Mouse (Mus musculus) erythroblast, adult 5-6 weeks (primary cell): ENCODE measurements around the gene Phf11d. TPM values are rescaled to one million over a fixed set of nuclear protein-coding genes. Genes with fewer than 3 reads are reported as not detected.
"Not testable (repeated sequence)": the region's sequence is repeated elsewhere in the genome, so short reads cannot be mapped to it uniquely, and the experiment has no call there.

ENCODE experiments used
- ATAC-seq: replicated peaks from 2 replicates; pipeline ENCODE4 v1.8.0; 2016; ENCODE audit warnings: moderate number of reproducible peaks, mild to moderate bottlenecking, moderate TSS enrichment, inconsistent platforms; ENCODE audit not compliant: poor library complexity, low FRiP score, severe bottlenecking
- total RNA-seq, 2 experiments: library from RNA; stranded (forward) in 1 of 2; stranded (reverse) in 1 of 2; fragments of 150-400 nt in 1 of 2; fragments of 200-764, 138-1000 nt in 1 of 2; gene quantifications; 2 replicates each; pipeline versions ENCODE4 v1.2.3 to v1.2.4; 2015 to 2017; ENCODE audit warnings: low replicate concordance in 2 of 2

The Phf11d gene
- total RNA-seq (2015; ENCODE audit: low replicate concordance) (0.84 and 4.2 TPM in 2 replicates), total RNA-seq (2017; ENCODE audit: low replicate concordance) (0.42 and 0.85 TPM in 2 replicates)

DNA sequence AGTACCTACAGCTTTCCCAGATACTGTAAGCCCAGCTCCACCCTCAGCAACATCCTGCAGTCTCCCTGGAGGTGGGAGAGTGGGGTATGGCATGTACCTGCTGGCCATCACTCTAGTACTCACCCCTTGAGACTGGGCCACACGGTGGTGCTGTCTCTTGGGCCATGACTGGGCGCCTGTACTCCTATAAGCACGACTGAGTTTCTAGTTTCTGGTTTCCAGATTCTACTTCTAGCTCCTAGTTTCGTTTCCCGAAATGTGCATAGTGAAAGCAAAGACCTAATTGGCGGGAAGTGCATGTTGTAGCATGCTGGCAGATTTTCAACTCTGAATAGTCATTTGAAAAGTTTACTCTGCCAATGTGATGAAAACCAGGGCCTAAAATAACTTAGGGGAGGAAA is at the start of gene Phf11d:
TSS of gene Phf11d (minus strand) at position 227 of the 401 bp plus-strand sequence.
- ATAC-seq = no peak

DNA sequence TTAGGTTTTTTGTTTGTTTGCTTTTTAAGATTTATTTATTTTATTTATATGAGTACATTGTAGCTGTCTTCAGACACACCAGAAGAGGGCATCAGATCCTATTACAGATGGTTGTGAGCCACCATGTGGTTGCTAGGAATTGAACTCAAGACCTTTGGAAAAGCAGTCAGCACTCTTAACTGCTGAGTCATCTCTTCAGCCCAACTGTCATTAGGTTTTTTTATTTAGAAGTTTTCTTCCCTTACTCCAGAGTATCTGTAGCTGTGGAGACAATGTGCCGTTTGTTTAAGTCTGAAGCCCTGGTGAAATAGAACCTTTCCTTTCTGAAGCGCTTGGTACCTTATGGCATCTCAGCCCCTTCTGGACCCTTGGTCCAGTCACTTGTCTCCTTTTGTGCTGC is 49.7 kb upstream of the Phf11d start:
- ATAC-seq = not testable (repeated sequence)

DNA sequence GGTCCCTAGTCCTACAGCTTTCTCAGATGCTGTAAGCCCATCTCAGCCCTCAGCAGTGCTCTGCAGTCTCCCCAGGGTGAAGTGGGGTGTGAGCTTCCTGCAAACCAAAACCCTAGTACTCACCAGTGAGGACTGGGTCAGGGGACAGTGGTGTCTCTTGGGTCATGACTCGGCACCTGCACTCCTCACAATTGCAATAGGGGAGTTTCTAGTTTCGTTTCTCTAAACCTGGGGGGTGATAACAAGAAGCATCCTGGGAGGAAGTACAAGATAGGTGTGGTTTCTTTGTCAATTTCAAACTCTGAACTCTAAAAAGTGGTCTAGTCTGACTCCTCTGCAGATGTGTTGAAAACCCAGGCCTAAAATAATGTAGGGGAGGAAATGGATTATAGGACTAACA is 31.7 kb upstream of the Phf11d start:
- ATAC-seq = no peak

DNA sequence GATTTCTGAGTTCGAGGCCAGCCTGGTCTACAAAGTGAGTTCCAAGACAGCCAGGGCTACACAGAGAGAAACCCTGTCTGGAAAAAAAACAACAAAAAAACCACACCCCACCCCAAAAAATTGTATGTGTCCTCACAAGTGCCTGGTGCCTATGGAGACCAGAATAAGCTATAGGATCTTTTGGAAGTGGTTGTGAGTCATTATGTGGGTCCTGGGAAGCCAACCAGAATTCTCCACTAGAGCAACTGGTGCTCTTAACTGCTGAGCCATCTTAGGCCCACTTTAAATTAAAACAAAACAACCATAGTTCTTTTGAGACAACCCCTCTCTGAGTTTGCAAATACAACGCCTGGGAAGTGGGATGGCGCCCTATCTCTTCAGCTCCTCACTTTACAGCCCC is 30.0 kb upstream of the Phf11d start, which contains the start of gene Phf11c:
TSS of gene Phf11c (minus strand) at position 101 of the 400 bp plus-strand sequence.
- ATAC-seq = no peak

DNA sequence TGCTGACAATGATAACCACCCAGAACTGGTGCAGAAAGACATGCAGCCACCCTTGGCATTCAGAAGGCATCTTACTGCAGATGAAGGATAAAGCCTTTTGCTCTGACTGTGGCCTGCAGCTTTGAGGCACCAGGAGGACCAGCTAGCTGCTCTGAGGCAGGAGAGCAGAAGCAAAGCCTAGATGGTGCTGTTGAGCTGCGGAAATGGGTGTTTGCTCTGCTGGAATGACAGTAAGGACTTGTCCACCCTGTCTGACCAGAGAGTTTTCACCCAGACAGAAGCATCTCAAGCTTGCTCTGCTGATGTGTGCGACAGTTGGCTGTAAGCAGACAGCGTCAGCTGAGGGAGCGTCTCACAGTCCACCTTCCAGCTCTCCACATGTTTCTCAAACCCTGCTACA is 24.9 kb upstream of the Phf11d start:
- not testable (repeated sequence) for ATAC-seq

DNA sequence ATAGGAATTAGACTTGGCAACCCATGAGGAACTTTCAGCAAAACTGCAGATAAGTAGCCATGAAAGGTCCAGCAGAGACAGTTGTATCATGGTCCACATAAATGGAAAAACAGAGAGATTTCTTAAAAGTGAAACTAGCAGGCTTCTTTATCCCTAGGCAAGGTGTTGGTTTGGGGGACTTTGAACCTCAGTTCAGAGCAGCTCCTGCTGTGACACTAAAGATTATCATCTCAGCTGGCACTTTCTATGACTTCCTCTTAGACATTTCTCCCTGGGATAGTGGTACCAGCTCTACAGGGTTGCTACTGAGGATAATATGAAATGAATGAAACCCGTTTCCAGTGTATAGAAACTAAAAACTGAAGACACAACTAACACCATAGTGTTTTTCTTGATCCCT is 24.3 kb upstream of the Phf11d start:
- ATAC-seq = no peak

DNA sequence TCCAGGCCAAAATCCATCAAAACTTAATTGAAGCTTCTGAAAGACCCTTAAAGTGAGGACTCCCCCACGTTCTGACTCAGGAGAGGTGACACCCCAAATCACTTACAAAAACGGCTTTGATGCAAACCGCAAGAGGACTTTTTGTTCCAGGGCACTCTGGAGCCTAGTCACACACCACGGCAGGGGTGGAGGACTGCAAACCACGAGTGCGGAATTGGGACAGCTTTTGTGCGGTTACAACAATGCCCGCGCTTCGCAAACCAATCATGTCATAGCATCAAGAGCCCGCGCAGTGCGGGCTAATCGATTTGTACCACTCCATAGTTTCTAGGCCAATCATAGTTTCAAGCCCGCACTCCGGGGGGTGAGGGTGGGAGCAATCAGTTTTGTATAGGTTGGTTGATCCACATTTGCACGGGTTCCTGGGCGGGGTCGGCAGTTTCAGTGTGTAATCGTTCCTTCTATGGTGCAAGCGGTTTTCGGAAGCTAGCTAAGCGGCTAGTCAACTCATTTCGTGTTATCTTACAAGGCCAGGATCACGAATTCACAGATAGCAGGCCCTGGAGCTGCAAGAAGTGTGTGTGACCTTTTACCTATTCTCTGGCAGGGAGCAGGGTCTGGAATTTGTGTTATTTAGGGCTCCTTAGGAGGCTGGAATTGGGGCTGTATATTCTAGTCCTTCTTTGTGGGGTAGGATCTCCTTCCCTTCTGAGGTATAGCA is 5.2 kb upstream of the Phf11d start:
- ATAC-seq = no peak

DNA sequence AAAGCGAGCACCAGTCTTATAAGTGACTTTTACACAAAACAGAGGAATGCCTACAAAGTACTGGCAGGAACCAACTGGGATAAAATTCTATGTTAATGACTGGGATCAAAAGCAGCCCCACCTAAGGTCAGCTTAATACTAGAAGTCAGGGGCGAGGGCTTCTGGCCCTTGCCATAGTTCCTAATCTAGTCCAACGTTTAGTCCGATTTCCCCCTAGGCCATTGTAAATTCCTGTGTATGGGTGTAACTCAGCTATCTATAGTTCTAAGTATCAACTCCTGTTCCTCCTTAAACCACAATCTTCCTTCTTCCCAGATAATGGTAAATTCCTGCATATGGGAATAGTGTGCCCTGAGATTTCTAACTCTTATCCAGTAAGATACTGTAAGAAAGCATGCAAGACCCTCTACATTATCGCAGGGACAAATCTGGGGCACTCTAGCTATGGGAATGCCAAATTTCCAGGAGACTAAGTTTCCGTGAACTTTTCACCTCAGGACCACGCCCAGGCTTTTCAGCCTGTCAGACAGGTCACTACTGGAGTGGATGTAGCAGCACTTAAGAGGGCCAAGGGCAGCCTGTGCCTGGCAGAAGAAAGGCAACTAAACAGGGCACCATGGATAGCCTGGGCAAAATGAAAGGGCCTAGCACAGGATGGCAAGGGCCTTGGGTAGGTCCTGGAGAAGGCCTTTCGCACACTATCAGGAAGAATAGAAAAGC is 1.3 kb upstream of the Phf11d start:
- no peak for ATAC-seq

DNA sequence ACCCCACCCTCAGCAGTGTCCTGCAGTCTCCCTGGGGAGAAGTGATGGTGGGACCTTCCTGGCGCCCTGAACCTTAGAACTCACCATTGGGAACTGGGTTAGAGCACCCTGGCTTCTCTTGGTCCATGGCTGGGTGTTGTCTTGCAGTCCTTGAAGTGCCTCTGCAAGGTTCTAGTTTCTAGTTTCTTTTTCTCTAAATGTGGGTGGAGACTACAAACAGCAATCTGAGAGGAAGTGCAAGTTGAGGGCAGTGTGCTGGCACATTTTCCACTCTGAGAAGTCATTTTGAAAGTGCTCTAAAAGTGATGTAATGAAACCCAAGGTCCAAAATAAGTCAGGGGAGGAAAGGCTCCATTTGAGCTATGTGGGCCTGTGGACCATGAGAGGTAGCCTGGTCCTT is 24.1 kb downstream of the Phf11d start, which contains the start of gene Phf11b:
TSS of gene Phf11b (minus strand) at position 163 of the 400 bp plus-strand sequence.
- ATAC-seq = not testable (repeated sequence)

DNA sequence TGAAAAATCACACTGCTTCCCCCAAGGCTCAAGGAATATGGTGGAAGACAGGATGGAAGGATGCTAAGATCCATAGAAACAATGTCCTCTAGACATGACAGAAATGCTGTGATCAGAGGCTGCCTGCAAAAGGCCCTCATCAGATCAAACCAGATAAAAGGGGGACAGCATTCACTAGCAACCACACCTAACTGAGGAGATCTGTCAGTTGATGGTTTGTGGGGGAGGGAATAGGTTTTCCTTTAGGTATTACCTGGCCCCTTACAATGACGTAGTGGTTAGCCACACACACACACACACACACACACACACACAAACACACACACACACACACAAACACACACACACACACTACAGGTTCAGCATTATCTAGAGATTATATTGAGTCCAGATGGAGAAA is 25.7 kb downstream of the Phf11d start:
- no peak for ATAC-seq

DNA sequence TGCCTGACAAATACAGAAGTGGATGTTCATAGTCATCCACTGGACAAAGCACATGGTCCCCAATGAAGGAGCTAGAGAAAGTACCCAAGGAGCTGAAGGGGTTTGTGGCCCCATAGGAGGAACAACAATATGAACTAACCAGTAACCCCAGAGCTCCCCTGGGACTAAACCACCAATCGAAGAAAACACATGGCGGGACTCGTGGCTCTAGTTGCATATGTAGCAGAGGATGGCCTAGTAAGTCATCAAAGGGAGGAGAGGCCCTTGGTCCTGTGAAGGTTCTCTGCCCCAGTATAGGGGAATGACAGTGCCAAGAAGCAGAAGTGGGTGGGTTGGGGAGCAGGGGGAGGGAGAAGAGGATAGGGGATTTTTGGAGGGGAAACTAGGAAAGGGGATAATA is 29.2 kb downstream of the Phf11d start:
- ATAC-seq = not testable (repeated sequence)

DNA sequence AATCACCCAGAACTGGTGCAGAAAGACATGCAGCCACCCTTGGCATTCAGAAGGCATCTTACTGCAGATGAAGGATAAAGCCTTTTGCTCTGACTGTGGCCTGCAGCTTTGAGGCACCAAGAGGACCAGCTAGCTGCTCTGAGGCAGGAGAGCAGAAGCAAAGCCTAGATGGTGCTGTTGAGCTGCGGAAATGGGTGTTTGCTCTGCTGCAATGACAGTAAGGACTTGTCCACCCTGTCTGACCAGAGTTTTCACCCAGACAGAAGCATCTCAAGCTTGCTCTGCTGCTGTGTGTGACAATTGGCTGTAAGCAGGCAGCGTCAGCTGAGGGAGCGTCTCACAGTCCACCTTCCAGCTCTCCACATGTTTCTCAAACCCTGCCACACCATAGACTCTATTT is 34.8 kb downstream of the Phf11d start:
- not testable (repeated sequence) for ATAC-seq

DNA sequence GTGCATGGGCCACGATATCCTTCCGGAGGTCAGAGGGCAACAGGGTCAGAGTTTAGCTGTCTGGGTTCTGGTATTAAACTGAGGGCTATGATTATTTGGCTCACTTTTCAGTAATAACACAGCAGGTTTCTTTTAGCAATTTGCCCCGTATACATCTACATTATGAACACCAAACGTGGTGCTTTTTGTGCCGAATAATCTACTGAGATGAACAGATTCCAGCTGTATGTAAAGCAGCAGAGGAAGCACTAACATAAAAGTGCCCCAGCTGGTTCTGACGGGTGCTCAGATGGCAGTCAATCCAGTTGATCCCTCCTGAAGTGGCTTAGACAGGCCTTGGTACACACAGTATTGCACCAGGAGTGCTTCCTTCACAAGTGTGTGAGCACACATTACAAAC is 45.3 kb downstream of the Phf11d start:
- not testable (repeated sequence) for ATAC-seq

DNA sequence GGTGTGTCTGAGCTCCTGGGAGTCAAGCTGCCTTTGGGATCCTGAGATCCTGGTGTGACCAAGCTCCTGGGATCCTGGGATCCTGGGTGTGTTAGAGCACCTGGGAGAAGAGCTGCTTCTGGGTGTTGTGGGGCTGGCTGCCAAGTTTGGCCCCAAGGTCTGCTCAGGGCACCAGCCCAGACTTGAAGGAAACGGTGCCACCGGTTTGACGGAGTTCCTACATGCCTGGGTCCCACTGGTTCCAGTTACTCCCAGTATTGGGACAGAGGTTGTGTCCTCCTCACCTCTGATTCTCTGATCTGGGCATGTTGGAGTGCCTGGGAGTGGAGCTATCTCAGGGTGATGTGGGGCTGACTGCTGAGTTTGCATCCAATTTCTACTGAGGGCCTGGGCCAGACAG is 46.2 kb downstream of the Phf11d start:
- not testable (repeated sequence) for ATAC-seq

Other genes with a start within 250 kb of the Phf11d start
- not detected in 2 replicates for gene 1700129C05Rik, start 222.6 kb downstream of the Phf11d start, total RNA-seq (2015; ENCODE audit: low replicate concordance)
- gene 1700129C05Rik, start 222.6 kb downstream of the Phf11d start, total RNA-seq (2017; ENCODE audit: low replicate concordance) = 1.8 TPM in 1 of 2 replicates, not detected in the other
- not detected in 2 replicates for gene Gm5142, start 186.7 kb downstream of the Phf11d start, total RNA-seq (2015; ENCODE audit: low replicate concordance)
- not detected in 2 replicates for gene Gm5142, start 186.7 kb downstream of the Phf11d start, total RNA-seq (2017; ENCODE audit: low replicate concordance)
- gene Rcbtb1, start 164.3 kb downstream of the Phf11d start, total RNA-seq (2015; ENCODE audit: low replicate concordance) = 1.9 and 7.9 TPM in 2 replicates
- gene Rcbtb1, start 164.3 kb downstream of the Phf11d start, total RNA-seq (2017; ENCODE audit: low replicate concordance) = 7.8 and 9.3 TPM in 2 replicates
- not detected in 2 replicates for gene Gm6904, start 105.3 kb downstream of the Phf11d start, total RNA-seq (2015; ENCODE audit: low replicate concordance)
- 0.51 TPM in 1 of 2 replicates, not detected in the other for gene Gm6904, start 105.3 kb downstream of the Phf11d start, total RNA-seq (2017; ENCODE audit: low replicate concordance)
- 0.38 TPM in 1 of 2 replicates, not detected in the other for gene Phf11a, start 67.9 kb downstream of the Phf11d start, total RNA-seq (2015; ENCODE audit: low replicate concordance)
- gene Phf11a, start 67.9 kb downstream of the Phf11d start, total RNA-seq (2017; ENCODE audit: low replicate concordance) = 1.4 TPM in 1 of 2 replicates, not detected in the other
- 0.96 and 1.7 TPM in 2 replicates for gene Phf11b, start 24.1 kb downstream of the Phf11d start, total RNA-seq (2015; ENCODE audit: low replicate concordance)
- 2.3 and 3.9 TPM in 2 replicates for gene Phf11b, start 24.1 kb downstream of the Phf11d start, total RNA-seq (2017; ENCODE audit: low replicate concordance)
- 0.96 and 1.3 TPM in 2 replicates for gene Phf11c, start 29.9 kb upstream of the Phf11d start, total RNA-seq (2015; ENCODE audit: low replicate concordance)
- gene Phf11c, start 29.9 kb upstream of the Phf11d start, total RNA-seq (2017; ENCODE audit: low replicate concordance) = 1.4 and 2.2 TPM in 2 replicates
- 10.9 and 16.9 TPM in 2 replicates for gene Setdb2, start 75.4 kb upstream of the Phf11d start, total RNA-seq (2015; ENCODE audit: low replicate concordance)
- gene Setdb2, start 75.4 kb upstream of the Phf11d start, total RNA-seq (2017; ENCODE audit: low replicate concordance) = 12.7 and 13.6 TPM in 2 replicates
- gene Cab39l, start 75.5 kb upstream of the Phf11d start, total RNA-seq (2015; ENCODE audit: low replicate concordance) = 9.6 and 12.1 TPM in 2 replicates
- 10.8 and 12.4 TPM in 2 replicates for gene Cab39l, start 75.5 kb upstream of the Phf11d start, total RNA-seq (2017; ENCODE audit: low replicate concordance)
- gene Cdadc1, start 232.5 kb upstream of the Phf11d start, total RNA-seq (2015; ENCODE audit: low replicate concordance) = 15.0 and 25.3 TPM in 2 replicates
- 11.1 and 23.3 TPM in 2 replicates for gene Cdadc1, start 232.5 kb upstream of the Phf11d start, total RNA-seq (2017; ENCODE audit: low replicate concordance)